Mouse (Mus musculus): ENCODE data around the gene Med22. TPM values are rescaled to one million over a fixed set of nuclear protein-coding genes. Genes with fewer than 3 reads are reported as not detected.
"Not testable (repeated sequence)": the region's sequence is repeated elsewhere in the genome, so short reads cannot be mapped to it uniquely, and the experiment has no call there.

The Med22 gene
- total RNA-seq, 2 experiments from 2014 or later: 19.2 to 19.7 TPM

GRCm38 (mm10) chr2:26895898-26896297 lies 14.6 kb downstream of the Med22 start:
- no peak for DNase-seq
- intact Hi-C loops (cut with DNase I; ENCODE audit: low total_unique reads): no loop called here

- DNase-seq; intact Hi-C loops (cut with DNase I; ENCODE audit: low total_unique reads): not testable (repeated sequence)
These were observed 24.3 kb downstream of the Med22 start for GRCm38 (mm10) chr2:26886170-26886569.

GRCm38 (mm10) chr2:26885541-26885940 lies 24.9 kb downstream of the Med22 start:
- intact Hi-C loops (cut with DNase I; ENCODE audit: low total_unique reads); DNase-seq: not testable (repeated sequence)

GRCm38 (mm10) chr2:26878571-26878970 lies 31.9 kb downstream of the Med22 start:
- intact Hi-C loops (cut with DNase I; ENCODE audit: low total_unique reads): no loop called here
- DNase-seq: no peak

GRCm38 (mm10) chr2:26870666-26871065 lies 39.8 kb downstream of the Med22 start:
- intact Hi-C loops (cut with DNase I; ENCODE audit: low total_unique reads): no loop called here
- DNase-seq: no peak

GRCm38 (mm10) chr2:26864879-26865278 lies 45.6 kb downstream of the Med22 start, which contains the start of gene Abo:
Abo (minus strand) TSS chr2:26864979.
- intact Hi-C loops (cut with DNase I; ENCODE audit: low total_unique reads): no loop called here
- no peak for DNase-seq

- no peak for DNase-seq
- intact Hi-C loops (cut with DNase I; ENCODE audit: low total_unique reads): no loop called here
These were observed 47.6 kb downstream of the Med22 start for GRCm38 (mm10) chr2:26862856-26863255.

Other genes starting within 250 kb of the Med22 start
- gene Lcn4, start 239.4 kb downstream of the Med22 start, total RNA-seq (2021): not detected
- gene Abo, start 45.7 kb downstream of the Med22 start, total RNA-seq (2021): not detected
- 10 to 100 TPM; 11.9 to 13.3 TPM for gene Surf6, start 7.8 kb downstream of the Med22 start, total RNA-seq (2021)
- gene Rpl7a, start 87 bp upstream of the Med22 start, total RNA-seq (2021): 100 to 1,000 TPM; 309 to 346 TPM
- 10 to 100 TPM; 15.3 to 17.2 TPM for gene Surf2, start 5.7 kb upstream of the Med22 start, total RNA-seq (2021)
- 10 to 100 TPM; 35.0 to 37.8 TPM for gene Surf1, start 5.9 kb upstream of the Med22 start, total RNA-seq (2021)
- 10 to 100 TPM; 84.4 to 85.1 TPM for gene Surf4, start 23.3 kb upstream of the Med22 start, total RNA-seq (2021)
- not detected for gene Stkld1, start 23.4 kb upstream of the Med22 start, total RNA-seq (2021)
- gene Rexo4, start 53.7 kb upstream of the Med22 start, total RNA-seq (2021): 10 to 100 TPM; 13.3 to 16.2 TPM
- not detected for gene Adamts13, start 62.7 kb upstream of the Med22 start, total RNA-seq (2021)
- 10 to 100 TPM; 21.2 to 21.4 TPM for gene Cacfd1, start 99.2 kb upstream of the Med22 start, total RNA-seq (2021)
- under 1 TPM; 0.11 to 0.62 TPM for gene Slc2a6, start 117.3 kb upstream of the Med22 start, total RNA-seq (2021)
- gene Mymk, start 161.5 kb upstream of the Med22 start, total RNA-seq (2021): 10 to 100 TPM; 30.5 to 36.4 TPM
- gene Adamtsl2, start 168.7 kb upstream of the Med22 start, total RNA-seq (2021): 10 to 100 TPM in 1 of 2 experiments, 1 to 10 TPM in 1; 6.3 to 10.5 TPM
- under 1 TPM; 0.07 to 0.08 TPM for gene Fam163b, start 231.8 kb upstream of the Med22 start, total RNA-seq (2021)